Mouse (Mus musculus): ENCODE data around the gene Ino80d.

Gene Ino80d

DNA sequence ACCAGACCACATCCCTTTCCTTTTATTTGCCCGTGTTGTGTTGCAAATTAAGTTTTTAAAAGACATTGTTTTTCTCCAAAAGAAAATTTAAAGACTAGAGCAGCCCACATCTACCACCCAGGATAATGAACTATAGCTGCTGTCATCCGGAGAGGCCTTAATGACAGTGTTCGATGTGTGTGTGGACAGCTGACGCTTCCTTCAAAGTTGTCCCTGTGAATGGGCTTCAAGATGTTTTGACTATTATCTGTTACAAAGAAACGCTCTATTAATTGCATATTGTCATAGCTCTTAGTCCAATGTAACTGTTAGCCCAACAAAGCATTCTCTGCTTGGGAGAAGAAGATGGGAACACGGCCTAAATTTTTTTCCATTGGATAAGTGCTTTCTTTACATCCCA is 200.0 kb downstream of the Ino80d start:
- no peak for DNase-seq (ENCODE audit: low spot score in 2 of 2)

DNA sequence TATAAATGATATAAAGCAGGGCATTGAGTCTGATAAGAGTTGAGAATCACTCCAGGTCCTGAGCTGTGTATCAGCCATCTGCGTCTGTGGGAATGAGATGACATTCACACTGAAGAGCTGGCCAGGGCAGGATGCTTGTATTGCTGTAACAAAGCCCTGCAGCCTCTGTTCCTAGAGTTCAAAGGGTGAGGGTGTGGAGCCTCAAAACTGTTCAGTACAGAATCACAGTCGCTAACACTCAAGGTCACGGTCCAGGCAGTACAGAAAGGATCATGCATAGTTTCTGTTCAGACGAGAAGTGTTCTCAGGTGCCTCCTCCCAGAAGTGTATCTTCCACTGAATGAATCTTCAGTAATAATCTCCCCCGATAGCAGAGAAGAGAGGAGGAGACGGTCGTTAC is 203.0 kb downstream of the Ino80d start:
- DNase-seq (ENCODE audit: low spot score in 2 of 2), result no peak

DNA sequence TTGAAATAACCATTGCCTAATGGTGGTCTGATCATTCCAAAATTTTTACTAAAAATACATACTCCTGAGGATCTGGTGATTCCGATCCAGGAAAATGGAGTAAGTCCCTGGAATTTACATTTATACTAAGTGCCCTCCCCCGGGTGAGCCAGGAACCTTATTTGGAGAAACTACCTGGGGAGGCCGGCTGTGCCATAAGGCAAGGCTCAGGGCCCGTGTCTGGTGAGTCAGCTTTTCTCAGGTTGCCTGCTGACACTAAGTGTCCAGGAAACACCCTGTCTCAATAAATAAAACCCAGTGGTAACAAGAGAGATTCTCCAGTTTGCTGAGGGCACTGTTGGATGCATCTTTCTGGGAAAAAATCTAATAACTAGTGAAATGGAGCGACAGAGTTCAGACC is 205.3 kb downstream of the Ino80d start:
- DNase-seq (ENCODE audit: low spot score in 2 of 2), result no peak

DNA sequence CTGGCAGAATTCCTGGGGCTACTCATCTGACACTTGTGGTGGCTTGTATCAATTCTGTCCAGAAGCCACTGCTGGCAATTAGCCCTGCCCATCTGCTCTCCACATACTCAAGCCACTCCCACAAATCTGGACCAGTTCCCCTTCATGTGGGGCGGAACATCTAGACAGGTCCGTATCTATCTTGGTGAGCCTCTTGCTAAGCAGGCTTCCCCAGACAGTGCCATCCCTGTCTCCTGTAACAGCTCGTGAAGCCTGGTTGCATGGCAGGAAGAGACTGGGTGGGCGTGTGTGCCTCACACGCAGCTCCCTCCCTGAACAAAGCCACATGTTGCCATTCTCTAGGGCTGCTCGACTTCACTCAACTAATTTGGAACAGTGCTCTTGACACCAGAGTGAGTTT is 206.0 kb downstream of the Ino80d start:
- DNase-seq (ENCODE audit: low spot score in 2 of 2), result no peak

Measured in spleen, postnatal 36 days (tissue).